Mouse (Mus musculus) gastrocnemius, postnatal 36 days (tissue): ENCODE measurements around the gene Atp13a5. TPM values are rescaled to one million over a fixed set of nuclear protein-coding genes. Genes with fewer than 3 reads are reported as not detected.
A peak's percentile ranks its signal among the peaks of the same experiment; 100 is the strongest.

Experiments used
- DNase-seq, 2 experiments: peaks; one replicate each; pipeline ENCODE4 v3.0.0; 2022
- intact Hi-C: fragments of 180-260 bp; cut with DNase I; formaldehyde crosslinking; loops from one replicate; pipeline ENCODE4 v1.15.1; 2025
- total RNA-seq, 2 experiments: library from RNA; stranded (reverse); gene quantifications; 2 replicates each; pipeline ENCODE4 v1.2.3; 2021

Gene Atp13a5
- total RNA-seq, 2 experiments from 2014 or later, result 4.2 to 9.3 TPM

- peak; percentile 32 to 60 for DNase-seq
- intact Hi-C loops, result no loop called here
Measured at GRCm38 (mm10) chr16:29208841-29209240, 169.7 kb downstream of the Atp13a5 start.

GRCm38 (mm10) chr16:29205581-29205980, 173.0 kb downstream of the Atp13a5 start:
- DNase-seq, result no peak
- intact Hi-C loops, result no loop called here

GRCm38 (mm10) chr16:29204875-29205274, 173.7 kb downstream of the Atp13a5 start:
- intact Hi-C loops, result no loop called here
- DNase-seq, result no peak

- intact Hi-C loops, result no loop called here
- no peak for DNase-seq
Measured at GRCm38 (mm10) chr16:29201146-29201545, 177.4 kb downstream of the Atp13a5 start.

GRCm38 (mm10) chr16:29198461-29198860, 180.1 kb downstream of the Atp13a5 start:
- peak in 1 of 2 experiments; percentile 31 for DNase-seq

GRCm38 (mm10) chr16:29195156-29195555, 183.4 kb downstream of the Atp13a5 start:
- DNase-seq, result no peak
- intact Hi-C loops, result no loop called here

More at GRCm38 (mm10) chr16:29198461-29198860, 180.1 kb downstream of the Atp13a5 start:
- intact Hi-C loops, result no loop called here

- intact Hi-C loops, result no loop called here
- DNase-seq, result no peak
Measured at GRCm38 (mm10) chr16:29193981-29194380, 184.6 kb downstream of the Atp13a5 start.

GRCm38 (mm10) chr16:29192911-29193310, 185.6 kb downstream of the Atp13a5 start:
- intact Hi-C loops, result no loop called here
- no peak for DNase-seq

Other genes starting within 250 kb of the Atp13a5 start
- 10 to 100 TPM; 51.3 to 61.6 TPM for gene Hrasls, start 169.0 kb downstream of the Atp13a5 start, total RNA-seq
- gene Atp13a4, start 166.1 kb upstream of the Atp13a5 start, total RNA-seq, result not detected
- gene Opa1, start 200.6 kb upstream of the Atp13a5 start, total RNA-seq, result 10 to 100 TPM; 79.6 to 87.3 TPM